Mouse (Mus musculus): ENCODE data around the gene Tex36. TPM values are rescaled to one million over a fixed set of nuclear protein-coding genes. Genes with fewer than 3 reads are reported as not detected.

Gene Tex36
- polyA plus RNA-seq, 2 experiments: not detected

DNA sequence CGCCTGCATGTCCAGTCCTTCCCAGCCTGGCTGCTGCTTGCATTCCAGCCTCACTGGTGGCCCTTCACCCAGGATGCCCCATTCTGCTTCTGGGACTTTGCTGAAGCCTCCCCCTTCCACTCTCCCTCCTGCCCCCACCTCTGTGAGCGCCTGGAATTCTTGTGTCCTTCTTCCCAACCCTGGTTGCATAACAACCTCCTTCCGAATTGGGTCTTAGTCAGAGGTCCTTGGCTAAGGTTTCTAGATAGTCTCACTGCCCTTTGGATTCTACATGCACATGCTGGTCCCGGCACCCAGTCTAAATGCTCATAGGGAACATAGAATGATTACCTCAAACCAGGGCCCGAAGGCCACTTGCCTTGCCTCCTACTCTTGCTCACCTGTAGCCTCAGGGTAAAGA, 21.3 kb upstream of the Tex36 start:
- WGBS: 86% methylated on average over 5 of the region's 5 CpGs
- no peak for TF ChIP-seq POLR2A (IDR thresholded peaks at IDR 0.05; ENCODE audit: borderline replicate concordance, extremely low read depth, insufficient read depth, insufficient read length)
- H3K4me3 ChIP-seq (replicated peaks; ENCODE audit: low read length): no peak overlapping the region
- ATAC-seq (ENCODE audit: low FRiP score, low read depth) (no peak), DNase-seq (ENCODE audit: low spot score) (no peak)
- H3K27me3 ChIP-seq (ENCODE audit: control insufficient read depth, insufficient read depth, low read length): no peaks in the 10 kb centered on the region
- H3K36me3 ChIP-seq (ENCODE audit: control insufficient read depth, insufficient read depth, low read length): no peaks in the 10 kb centered on the region
- H3K9ac ChIP-seq (ENCODE audit: low read depth, low read length, severe bottlenecking): no peak overlapping the region
- H3K4me1 ChIP-seq (ENCODE audit: control insufficient read depth, insufficient read depth, low read length): peaks cover 4% of the 10 kb centered on the region; the same call in 1 of the 2 replicates
- no peak overlapping the region for H3K4me2 ChIP-seq (replicated peaks; ENCODE audit: low read depth, low read length, severe bottlenecking)
- H3K27ac ChIP-seq (replicated peaks; ENCODE audit: low read depth, low read length): no peak overlapping the region
- no peaks in the 10 kb centered on the region for H3K9me3 ChIP-seq (ENCODE audit: control insufficient read depth, low read length)

DNA sequence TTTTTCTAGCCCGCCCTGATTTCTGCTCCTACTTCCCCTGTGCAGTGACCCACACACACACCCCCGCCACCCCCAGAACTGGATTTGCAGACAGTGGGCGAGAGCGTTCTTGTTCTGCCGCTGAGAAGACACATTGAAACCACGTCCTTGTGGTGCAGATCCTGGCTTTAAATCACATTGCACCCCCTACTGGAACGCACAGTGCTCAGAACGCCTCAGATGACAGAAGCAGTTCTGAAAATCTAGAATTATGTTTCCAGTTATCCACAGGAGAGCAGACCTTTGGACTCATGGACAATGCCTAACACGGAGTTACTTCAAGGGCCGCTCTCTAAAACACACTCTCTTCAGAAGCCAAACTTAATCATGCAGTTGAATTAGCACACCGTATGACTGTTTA, 18.8 kb upstream of the Tex36 start:
- WGBS: 22% methylated on average over 11 of the region's 11 CpGs
- no peaks in the 10 kb centered on the region for H3K27me3 ChIP-seq (ENCODE audit: control insufficient read depth, insufficient read depth, low read length)
- no peaks in the 10 kb centered on the region for H3K36me3 ChIP-seq (ENCODE audit: control insufficient read depth, insufficient read depth, low read length)
- DNase-seq (ENCODE audit: low spot score) (peak; percentile 39), ATAC-seq (ENCODE audit: low FRiP score, low read depth) (no peak)
- no peak overlapping the region for H3K4me3 ChIP-seq (replicated peaks; ENCODE audit: low read length)
- H3K4me1 ChIP-seq (ENCODE audit: control insufficient read depth, insufficient read depth, low read length): peaks cover 4% of the 10 kb centered on the region; the same call in 1 of the 2 replicates
- no peaks in the 10 kb centered on the region for H3K9me3 ChIP-seq (ENCODE audit: control insufficient read depth, low read length)
- peak overlapping the region; percentile 28 for H3K4me2 ChIP-seq (replicated peaks; ENCODE audit: low read depth, low read length, severe bottlenecking)
- no peak for TF ChIP-seq POLR2A (IDR thresholded peaks at IDR 0.05; ENCODE audit: borderline replicate concordance, extremely low read depth, insufficient read depth, insufficient read length)
- H3K27ac ChIP-seq (replicated peaks; ENCODE audit: low read depth, low read length): no peak overlapping the region
- no peak overlapping the region for H3K9ac ChIP-seq (ENCODE audit: low read depth, low read length, severe bottlenecking)

DNA sequence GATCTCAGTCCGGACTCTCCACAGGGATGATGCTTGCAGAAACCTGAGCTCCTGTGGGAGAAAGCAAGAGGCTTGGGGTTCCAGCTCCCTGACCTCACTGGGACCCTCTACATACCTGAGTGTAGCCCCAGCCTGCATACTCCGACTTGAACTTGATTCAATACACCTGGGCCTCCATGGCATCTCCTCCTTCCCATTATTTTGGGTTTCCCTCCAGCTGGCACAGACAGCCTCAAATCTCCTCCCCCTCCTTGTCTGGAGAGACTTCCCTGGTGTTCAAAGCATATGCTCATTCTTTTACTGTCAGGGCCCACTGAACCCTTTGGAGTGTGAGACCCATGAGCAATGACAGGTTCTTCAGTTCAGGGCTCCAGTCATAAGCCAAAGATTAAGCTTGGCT, 11.0 kb upstream of the Tex36 start:
- DNase-seq (ENCODE audit: low spot score) (no peak), ATAC-seq (ENCODE audit: low FRiP score, low read depth) (no peak)
- no peak overlapping the region for H3K9ac ChIP-seq (ENCODE audit: low read depth, low read length, severe bottlenecking)
- no peaks in the 10 kb centered on the region for H3K9me3 ChIP-seq (ENCODE audit: control insufficient read depth, low read length)
- no peaks in the 10 kb centered on the region for H3K36me3 ChIP-seq (ENCODE audit: control insufficient read depth, insufficient read depth, low read length)
- no peak overlapping the region for H3K27ac ChIP-seq (replicated peaks; ENCODE audit: low read depth, low read length)
- no peak overlapping the region for H3K4me3 ChIP-seq (replicated peaks; ENCODE audit: low read length)
- TF ChIP-seq POLR2A (IDR thresholded peaks at IDR 0.05; ENCODE audit: borderline replicate concordance, extremely low read depth, insufficient read depth, insufficient read length): no peak
- WGBS: 63% methylated on average over 2 of the region's 2 CpGs
- H3K4me2 ChIP-seq (replicated peaks; ENCODE audit: low read depth, low read length, severe bottlenecking): no peak overlapping the region
- no peaks in the 10 kb centered on the region for H3K27me3 ChIP-seq (ENCODE audit: control insufficient read depth, insufficient read depth, low read length)
- peaks cover 15% of the 10 kb centered on the region for H3K4me1 ChIP-seq (ENCODE audit: control insufficient read depth, insufficient read depth, low read length)

DNA sequence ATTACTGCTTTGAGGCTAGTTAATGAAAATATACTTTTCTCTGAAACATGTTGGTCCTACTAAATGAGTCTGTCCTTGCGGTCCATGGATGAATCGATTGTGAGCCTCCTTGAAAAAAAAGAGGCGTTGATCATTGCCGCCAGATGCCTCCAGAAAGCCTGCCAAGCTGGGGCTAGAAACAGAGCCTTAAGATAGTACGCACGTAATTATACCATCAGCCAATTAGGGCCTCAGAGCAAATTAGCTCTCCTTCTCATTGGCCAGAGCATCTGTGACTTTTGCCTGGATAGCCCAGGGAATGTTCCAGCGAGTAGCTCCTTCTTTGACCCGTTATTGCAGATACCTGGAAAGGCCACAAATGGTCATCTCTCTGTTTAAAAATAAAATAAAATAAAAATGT, 7.6 kb upstream of the Tex36 start:
- Histone ChIP-seq H3K9ac (ENCODE audit: low read depth, low read length, severe bottlenecking) (no peak overlapping the region), H3K4me2 (replicated peaks; ENCODE audit: low read depth, low read length, severe bottlenecking) (0 out of 2 replicates have a peak overlapping the region, but pooled peaks have one; percentile 13), H3K9me3 (ENCODE audit: control insufficient read depth, low read length) (no peaks in the 10 kb centered on the region), H3K27ac (replicated peaks; ENCODE audit: low read depth, low read length) (no peak overlapping the region), H3K36me3 (ENCODE audit: control insufficient read depth, insufficient read depth, low read length) (no peaks in the 10 kb centered on the region), H3K4me1 (ENCODE audit: control insufficient read depth, insufficient read depth, low read length) (peaks cover 15% of the 10 kb centered on the region), H3K4me3 (replicated peaks; ENCODE audit: low read length) (no peak overlapping the region), H3K27me3 (ENCODE audit: control insufficient read depth, insufficient read depth, low read length) (no peaks in the 10 kb centered on the region)
- peak; percentile 37 for DNase-seq (ENCODE audit: low spot score)
- TF ChIP-seq POLR2A (IDR thresholded peaks at IDR 0.05; ENCODE audit: borderline replicate concordance, extremely low read depth, insufficient read depth, insufficient read length): no peak
- peak; percentile 53; the same call in 1 of the 2 replicates for ATAC-seq (ENCODE audit: low FRiP score, low read depth)
- WGBS: 36% methylated on average over 8 of the region's 8 CpGs

DNA sequence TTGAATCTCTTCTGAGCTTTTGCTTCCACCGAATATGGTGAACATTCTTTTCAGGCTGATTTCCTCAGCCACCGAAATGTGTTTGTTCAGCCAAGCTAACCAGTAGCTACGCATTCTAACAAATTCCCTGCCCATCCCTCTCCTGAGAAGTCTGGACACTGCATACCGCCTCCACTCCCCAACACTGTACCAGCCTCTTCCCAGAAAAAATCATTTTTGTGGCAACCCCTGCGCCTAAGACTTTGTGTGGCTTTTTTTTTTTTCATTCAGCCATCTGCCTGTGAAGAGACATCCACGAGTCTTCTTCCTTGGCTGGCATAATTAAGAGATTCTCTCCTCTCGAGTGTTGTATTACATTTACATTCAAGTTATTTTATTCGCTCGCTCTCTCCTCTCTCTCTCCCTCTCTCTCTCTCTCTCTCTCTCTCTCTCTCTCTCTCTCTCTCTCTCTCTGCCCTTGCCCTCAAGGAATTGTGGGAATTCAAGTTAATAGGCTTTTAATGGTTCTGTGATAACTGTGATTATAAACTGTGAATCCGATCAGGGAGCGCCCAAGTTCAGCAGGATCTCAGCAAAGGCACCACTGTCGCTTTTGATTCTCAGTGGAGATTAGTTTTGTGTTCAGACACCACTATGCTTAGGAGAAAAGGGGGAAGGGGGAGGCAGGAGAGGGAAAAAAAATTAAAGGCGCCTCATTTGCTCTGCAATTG, 6.8 kb upstream of the Tex36 start:
- no peak overlapping the region for H3K4me2 ChIP-seq (replicated peaks; ENCODE audit: low read depth, low read length, severe bottlenecking)
- no peak for ATAC-seq (ENCODE audit: low FRiP score, low read depth)
- H3K9me3 ChIP-seq (ENCODE audit: control insufficient read depth, low read length): no peaks in the 10 kb centered on the region
- H3K27me3 ChIP-seq (ENCODE audit: control insufficient read depth, insufficient read depth, low read length): no peaks in the 10 kb centered on the region
- H3K9ac ChIP-seq (ENCODE audit: low read depth, low read length, severe bottlenecking): no peak overlapping the region
- no peak for DNase-seq (ENCODE audit: low spot score)
- H3K36me3 ChIP-seq (ENCODE audit: control insufficient read depth, insufficient read depth, low read length): no peaks in the 10 kb centered on the region
- no peak overlapping the region for H3K27ac ChIP-seq (replicated peaks; ENCODE audit: low read depth, low read length)
- no peak overlapping the region for H3K4me3 ChIP-seq (replicated peaks; ENCODE audit: low read length)
- 65% methylated on average over 13 of the region's 13 CpGs for WGBS
- no peak for TF ChIP-seq POLR2A (IDR thresholded peaks at IDR 0.05; ENCODE audit: borderline replicate concordance, extremely low read depth, insufficient read depth, insufficient read length)
- peaks cover 15% of the 10 kb centered on the region for H3K4me1 ChIP-seq (ENCODE audit: control insufficient read depth, insufficient read depth, low read length)

Measured in limb, embryonic 14.5 days (tissue).